In genomic region chr1:155557642-155558011, GRCm38 (mm10) we compare ENCODE assay signal across 7 mouse cellular contexts. TPM values are rescaled to one million over a fixed set of nuclear protein-coding genes. Genes with fewer than 3 reads are reported as not detected.
A peak's percentile ranks its signal among the peaks of the same experiment; 100 is the strongest.
DNase-seq lines count a peak whose midpoint lies in the region; ATAC-seq and TF ChIP-seq lines count a peak whose summit lies in the region.

No protein-coding gene starts in this region.

- H3K4me3 ChIP-seq in thymus, adult 2 months (ENCODE audit: control insufficient read depth, insufficient read depth, low read length): peak overlapping the region; percentile 98
- peak overlapping the region; percentile 96 for H3K4me3 ChIP-seq in forebrain, embryonic 13.5 days
- H3K4me3 ChIP-seq in liver, embryonic 14.5 days (ENCODE audit: insufficient read depth in 1 of 2, low read depth in 2 of 2, low read length in 2 of 2): peak overlapping the region; percentile 75 to 93

- TF ChIP-seq POLR2A in thymus, adult 2 months (IDR thresholded peaks at IDR 0.05; ENCODE audit: control insufficient read depth, extremely low read depth, insufficient read depth, low read length, poor library complexity): no peak

- H3K4me2 ChIP-seq in forebrain, embryonic 13.5 days: peak overlapping the region; percentile 89
- H3K4me2 ChIP-seq in liver, embryonic 14.5 days (ENCODE audit: low read depth): peak overlapping the region; percentile 80

- H3K9ac ChIP-seq in forebrain, embryonic 13.5 days: peak overlapping the region; percentile 95
- H3K9ac ChIP-seq in liver, embryonic 14.5 days (replicated peaks): peak overlapping the region; percentile 71

- WGBS in thymus, adult 2 months: 52% methylated on average over 9 of the region's 9 CpGs
- 52% methylated on average over 9 of the region's 9 CpGs for WGBS in forebrain, embryonic 13.5 days
- WGBS in liver, embryonic 14.5 days (ENCODE audit: insufficient replicate concordance): 61% methylated on average over 9 of the region's 9 CpGs

- TF ChIP-seq EP300 in liver, embryonic 14.5 days (IDR thresholded peaks at IDR 0.05; ENCODE audit: low read depth): no peak

- peaks cover 7% of the 10 kb centered on the region; the same call in 1 of the 2 replicates for H3K9me3 ChIP-seq in forebrain, embryonic 13.5 days (replicated peaks)
- H3K9me3 ChIP-seq in liver, embryonic 14.5 days (ENCODE audit: control insufficient read depth, low read length): no peaks in the 10 kb centered on the region

- TF ChIP-seq CTCF in thymus, adult 2 months (IDR thresholded peaks at IDR 0.05; ENCODE audit: borderline replicate concordance, control insufficient read depth, extremely low read depth, insufficient read depth, low read length, poor library complexity): no peak
- no peak for TF ChIP-seq CTCF in liver, embryonic 14.5 days (IDR thresholded peaks at IDR 0.05; ENCODE audit: low read depth)

- H3K27me3 ChIP-seq in thymus, adult 2 months (ENCODE audit: control insufficient read depth, insufficient read depth, low read length): no peaks in the 10 kb centered on the region
- no peaks in the 10 kb centered on the region for H3K27me3 ChIP-seq in forebrain, embryonic 13.5 days
- H3K27me3 ChIP-seq in liver, embryonic 14.5 days (ENCODE audit: control insufficient read depth, insufficient read depth, low read length): no peaks in the 10 kb centered on the region

- no peak for DNase-seq in thymus, adult 2 months
- DNase-seq in thymus, adult 18-20 months: no peak
- no peak for DNase-seq in liver, embryonic 14.5 days (ENCODE audit: low read depth in 3 of 3, low spot score in 3 of 3)
- no peak for DNase-seq in adrenal gland, adult (ENCODE audit: inconsistent age in 2 of 2, low spot score in 1 of 2)
- DNase-seq in gastrocnemius, postnatal 25 days: no peak
- DNase-seq in adrenal gland, postnatal 36 days: no peak

- H3K4me1 ChIP-seq in thymus, adult 2 months (replicated peaks; ENCODE audit: control insufficient read depth, insufficient read depth, low read length): peaks cover 8% of the 10 kb centered on the region
- peaks cover 30% of the 10 kb centered on the region for H3K4me1 ChIP-seq in forebrain, embryonic 13.5 days
- peaks cover 13 to 25% of the 10 kb centered on the region in 2 experiments for H3K4me1 ChIP-seq in liver, embryonic 14.5 days (replicated peaks; ENCODE audit: control insufficient read depth in 2 of 2, insufficient read depth in 2 of 2, low read length in 1 of 2)

- no peaks in the 10 kb centered on the region for H3K36me3 ChIP-seq in thymus, adult 2 months (ENCODE audit: control insufficient read depth, insufficient read depth, low read length)
- no peaks in the 10 kb centered on the region for H3K36me3 ChIP-seq in forebrain, embryonic 13.5 days (ENCODE audit: poor library complexity, severe bottlenecking)
- no peaks in the 10 kb centered on the region for H3K36me3 ChIP-seq in liver, embryonic 14.5 days (replicated peaks; ENCODE audit: control insufficient read depth, insufficient read depth, low read depth)

- H3K27ac ChIP-seq in thymus, adult 2 months (ENCODE audit: control insufficient read depth, insufficient read depth, low read length): no peak overlapping the region
- H3K27ac ChIP-seq in forebrain, embryonic 13.5 days: peak overlapping the region; percentile 80
- H3K27ac ChIP-seq in liver, embryonic 14.5 days: no peak overlapping the region

- peak; percentile 37; the same call in 1 of the 2 replicates for ATAC-seq in forebrain, embryonic 13.5 days
- ATAC-seq in liver, embryonic 14.5 days (ENCODE audit: insufficient read depth): no peak

RNA-seq across cellular contexts. Expression of gene Acbd6, which starts 0.3 kb away (rescaled TPM):
- 164 and 317 TPM in 2 replicates for polyA plus RNA-seq in thymus, adult 2 months (2012; rRNA removed)
- polyA plus RNA-seq in forebrain, embryonic 13.5 days (2015; fragmentation: Nextera tagmentation; extraction: Ambion mirVana): 74.2 and 84.3 TPM in 2 replicates
- polyA plus RNA-seq in liver, embryonic 14.5 days (2012; rRNA removed): 32.4 and 36.6 TPM in 2 replicates
- polyA plus RNA-seq in liver, embryonic 14.5 days (2014; fragmentation: Nextera tagmentation; extraction: Ambion mirVana): 40.0 and 48.8 TPM in 2 replicates
- 10 to 100 TPM; 49.5 to 55.4 TPM for total RNA-seq in gastrocnemius, postnatal 25 days (2021)
- 10 to 100 TPM; 67.2 to 75.2 TPM for total RNA-seq in adrenal gland, postnatal 36 days (2021)
